Mouse (Mus musculus): ENCODE data around the gene Cops4.

The Cops4 gene

DNA sequence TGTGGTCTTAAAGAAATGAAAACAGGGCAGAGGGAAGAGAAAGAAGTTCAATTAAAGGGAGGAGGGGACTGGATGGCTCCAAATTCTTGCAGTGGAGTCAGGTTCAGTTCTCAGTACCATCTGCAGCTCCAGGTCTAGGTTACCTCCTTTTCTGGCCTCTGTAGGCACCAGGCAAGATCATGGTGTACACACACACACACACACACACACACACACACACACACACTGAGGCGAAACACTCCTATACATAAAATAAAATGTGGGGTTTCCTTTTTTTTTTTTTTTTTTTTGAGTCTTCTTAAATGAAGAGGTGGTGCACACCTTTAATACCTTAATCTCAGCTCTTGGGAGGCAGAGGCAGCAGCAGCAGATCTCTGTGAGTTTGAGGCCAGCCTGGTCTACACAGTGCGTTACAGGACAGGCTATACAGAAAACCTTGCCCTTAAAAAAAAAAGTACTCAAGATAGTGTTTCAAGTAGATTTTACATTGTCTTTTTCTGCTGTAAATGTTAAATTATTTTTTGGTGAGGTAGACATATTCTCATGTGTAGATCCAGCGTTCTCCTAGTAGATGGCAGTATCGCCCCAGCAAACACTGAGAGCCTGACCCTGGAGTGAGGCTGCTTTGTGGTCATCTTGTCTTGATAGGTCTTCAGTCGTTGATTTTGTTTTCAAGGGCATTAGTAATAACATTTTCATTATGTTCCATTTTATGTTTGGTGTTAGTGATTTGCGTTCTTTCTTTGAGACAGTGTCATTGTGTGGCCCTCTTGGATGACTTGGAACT, 28.4 kb downstream of the Cops4 start:
- no peak for DNase-seq

DNA sequence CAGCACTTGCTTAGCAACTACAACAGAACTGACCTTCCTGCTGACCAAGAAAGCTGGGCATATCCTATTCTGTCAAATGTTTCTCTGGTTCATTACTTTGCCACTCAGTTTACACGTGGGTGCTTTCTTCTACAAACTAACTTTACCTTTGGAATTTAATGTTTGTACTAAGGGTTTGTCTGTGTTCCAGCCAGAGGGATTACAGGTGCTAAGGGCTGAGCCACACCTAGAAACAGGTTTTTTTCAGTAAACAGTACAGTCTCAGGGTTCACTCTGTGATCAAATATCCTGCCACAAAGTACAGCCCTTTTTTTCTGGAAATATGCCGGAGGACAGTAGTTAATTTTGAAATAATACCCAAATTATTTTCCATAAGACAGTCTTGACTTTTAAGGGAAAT, 30.1 kb downstream of the Cops4 start:
- no peak for DNase-seq

DNA sequence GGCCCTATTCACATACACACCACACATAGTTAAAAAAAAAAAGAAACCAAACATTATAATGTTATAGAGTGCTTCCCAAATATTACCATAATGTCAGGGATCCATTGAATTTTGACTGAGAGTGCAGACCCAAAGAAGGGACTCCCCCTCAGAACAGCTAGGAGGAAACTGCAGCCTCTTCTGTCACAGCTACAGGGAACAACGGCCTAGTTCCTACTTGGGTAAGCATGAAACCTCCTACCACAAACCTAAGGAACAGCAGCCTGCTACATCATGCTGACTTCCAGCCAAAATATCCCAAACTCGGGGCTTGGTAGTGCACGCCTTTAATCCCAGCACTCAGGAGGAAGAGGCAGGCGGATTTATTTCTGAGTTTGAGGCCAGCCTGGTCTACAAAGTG, 31.2 kb downstream of the Cops4 start:
- no peak for DNase-seq

DNA sequence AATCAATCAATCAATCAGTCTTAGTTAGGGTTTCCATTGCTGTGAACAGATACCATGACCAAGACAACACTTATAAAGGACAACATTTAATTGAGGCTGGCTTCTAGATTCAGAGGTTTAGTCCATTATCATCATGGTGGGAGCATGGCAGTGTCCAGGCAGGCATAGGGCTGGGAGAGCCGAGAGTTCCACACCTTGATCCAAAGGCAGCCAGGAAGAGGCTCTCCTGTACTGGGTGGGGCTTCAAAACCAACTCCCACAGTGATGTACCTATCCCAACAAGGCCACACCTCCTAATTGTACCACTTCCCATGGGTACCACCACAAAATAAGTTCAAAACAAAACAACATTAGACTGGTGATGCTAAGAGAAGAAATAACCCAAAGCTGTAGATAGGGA, 32.0 kb downstream of the Cops4 start:
- DNase-seq, result no peak

DNA sequence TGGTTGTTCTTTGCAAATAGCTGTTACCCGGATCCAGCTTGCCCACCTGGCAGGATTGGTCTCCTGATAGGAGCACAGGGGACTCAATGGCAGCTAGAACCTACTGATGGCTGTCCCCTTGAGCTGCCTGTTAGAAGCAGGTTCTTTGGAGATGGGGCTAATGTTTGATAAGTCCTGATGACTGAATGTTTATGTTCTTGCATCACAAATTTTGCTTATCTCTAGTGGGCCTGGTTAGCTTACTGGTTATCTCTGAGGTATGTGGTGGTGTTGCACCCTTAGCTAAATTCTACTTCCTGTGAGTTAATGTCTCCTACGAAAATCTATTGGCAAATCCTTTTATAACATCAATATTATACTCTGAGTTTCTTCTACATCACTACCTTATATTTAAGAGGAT, 33.8 kb downstream of the Cops4 start:
- DNase-seq, result no peak

- no peak for DNase-seq
These were observed 35.3 kb downstream of the Cops4 start for GRCm38 (mm10) chr5:100553426-100553825.

- no peak for DNase-seq
These were observed 38.9 kb downstream of the Cops4 start for GRCm38 (mm10) chr5:100557019-100557418.

GRCm38 (mm10) chr5:100557537-100557936, 39.4 kb downstream of the Cops4 start:
- DNase-seq, result no peak

DNA sequence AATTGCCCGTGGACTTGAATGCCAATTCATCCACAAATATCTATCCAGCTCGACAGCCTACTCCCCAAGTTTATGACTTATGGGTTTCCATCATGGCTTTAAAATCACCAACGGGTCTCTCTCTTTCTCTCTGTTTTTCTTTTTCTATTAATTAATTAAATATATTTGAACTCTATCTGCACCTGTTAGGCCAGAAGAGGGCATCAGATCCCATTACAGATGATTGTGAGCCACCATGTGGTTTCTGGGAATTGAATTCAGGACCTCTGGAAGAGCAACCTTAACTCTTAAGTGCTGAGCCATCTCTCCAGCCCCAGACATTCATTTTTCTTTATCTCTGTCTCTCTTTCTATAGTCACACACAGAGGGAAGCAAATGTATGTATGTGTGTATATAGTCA, 40.7 kb downstream of the Cops4 start:
- no peak for DNase-seq

DNA sequence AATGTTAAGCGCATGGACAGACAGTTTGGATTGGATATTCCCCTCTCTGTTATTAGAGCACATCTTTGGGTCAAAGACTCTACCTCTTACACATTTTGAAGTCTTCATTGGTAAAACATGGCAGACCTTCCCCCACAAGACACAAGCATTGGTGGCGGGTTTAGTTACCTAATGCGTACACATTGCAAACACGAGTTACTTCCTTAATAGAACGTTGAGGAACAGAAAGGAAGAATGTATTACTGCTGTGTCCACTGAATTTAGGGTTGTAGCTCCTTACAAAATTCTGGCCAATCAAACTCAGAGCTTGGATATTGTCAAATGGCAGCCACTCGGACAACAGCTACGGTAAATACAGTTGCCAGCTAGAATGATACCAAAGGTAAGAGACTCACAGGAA, 41.2 kb downstream of the Cops4 start:
- DNase-seq, result no peak

DNA sequence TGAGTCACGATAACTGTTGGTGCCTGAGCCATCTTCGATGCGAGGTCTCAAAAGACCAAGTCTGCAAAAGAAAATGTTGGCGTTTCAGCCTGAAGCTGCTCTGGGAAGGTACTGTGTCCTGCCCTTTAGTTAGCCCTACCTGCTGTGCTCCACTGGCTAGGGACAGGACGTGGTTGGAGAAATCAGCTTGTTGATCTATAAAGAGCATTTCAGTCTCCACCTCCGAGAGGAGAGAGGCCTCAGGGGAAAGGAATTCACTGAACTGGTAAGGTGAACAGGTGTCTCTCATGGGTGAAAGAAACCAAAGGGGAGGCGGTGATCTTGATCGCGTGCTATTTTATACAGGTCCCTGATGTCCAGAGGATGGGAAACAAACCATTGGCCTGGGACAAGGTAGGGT, 44.6 kb downstream of the Cops4 start:
- no peak for DNase-seq

DNA sequence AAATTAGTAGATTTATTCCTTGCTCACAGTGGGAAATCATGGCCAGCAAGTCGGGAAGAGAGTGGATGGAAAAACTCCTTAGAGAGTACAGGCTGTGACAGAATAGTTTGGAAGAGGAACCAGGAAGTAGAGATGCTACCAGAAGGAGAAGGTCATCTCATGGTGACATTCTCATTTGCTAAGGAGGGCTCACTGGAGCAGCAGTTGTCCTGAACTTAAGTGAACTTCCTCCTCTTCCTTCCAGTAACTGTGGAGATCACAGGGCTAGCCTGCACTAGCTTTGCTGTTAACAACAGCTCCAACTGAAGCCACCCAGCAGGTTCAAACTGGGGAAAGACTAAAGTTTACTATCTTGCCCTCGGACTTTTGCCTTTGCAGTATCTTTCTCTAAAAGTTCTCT, 48.7 kb downstream of the Cops4 start:
- DNase-seq, result no peak

- peak; percentile 40 for DNase-seq
These were observed 49.3 kb downstream of the Cops4 start for GRCm38 (mm10) chr5:100567258-100568032.

DNA sequence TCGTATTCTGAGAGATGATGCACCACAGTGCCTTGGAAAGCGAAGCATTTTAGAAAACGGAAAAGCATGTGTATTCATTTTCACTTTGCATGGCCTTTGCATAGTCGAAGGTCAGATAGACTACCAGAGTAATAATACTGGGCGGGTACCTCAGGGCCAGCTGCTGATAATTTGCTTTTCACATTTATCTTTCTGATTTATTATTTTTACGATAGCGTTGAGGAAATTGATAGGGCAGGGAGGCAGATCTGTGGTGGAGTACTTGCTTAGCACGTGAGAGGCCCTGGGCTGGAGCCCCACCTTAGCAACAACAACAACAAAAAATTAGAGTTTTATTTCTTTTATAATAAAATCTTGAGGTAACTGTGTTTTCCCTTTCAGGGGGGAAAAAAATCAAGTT, 50.1 kb downstream of the Cops4 start:
- no peak for DNase-seq

DNA sequence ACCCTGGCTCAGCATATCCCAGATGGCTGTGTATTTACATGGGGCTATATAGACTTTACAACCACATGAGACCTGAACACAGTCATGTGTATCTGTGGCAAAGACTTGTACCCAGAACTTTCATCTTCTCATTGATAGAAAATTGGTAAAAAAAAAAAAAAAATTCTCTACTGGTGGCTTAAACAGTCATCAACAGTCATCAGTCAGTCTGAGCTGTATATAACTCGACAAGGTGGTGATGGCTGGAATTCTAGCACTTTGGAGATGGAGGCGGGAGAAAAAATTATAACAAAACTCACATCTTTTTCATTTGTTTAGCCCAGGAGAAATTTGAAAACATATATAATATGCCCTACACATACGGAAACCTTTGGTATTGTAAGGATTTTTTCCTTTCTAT, 50.7 kb downstream of the Cops4 start:
- DNase-seq, result no peak

- DNase-seq, result no peak
These were observed 51.3 kb downstream of the Cops4 start for GRCm38 (mm10) chr5:100569250-100569934.

DNA sequence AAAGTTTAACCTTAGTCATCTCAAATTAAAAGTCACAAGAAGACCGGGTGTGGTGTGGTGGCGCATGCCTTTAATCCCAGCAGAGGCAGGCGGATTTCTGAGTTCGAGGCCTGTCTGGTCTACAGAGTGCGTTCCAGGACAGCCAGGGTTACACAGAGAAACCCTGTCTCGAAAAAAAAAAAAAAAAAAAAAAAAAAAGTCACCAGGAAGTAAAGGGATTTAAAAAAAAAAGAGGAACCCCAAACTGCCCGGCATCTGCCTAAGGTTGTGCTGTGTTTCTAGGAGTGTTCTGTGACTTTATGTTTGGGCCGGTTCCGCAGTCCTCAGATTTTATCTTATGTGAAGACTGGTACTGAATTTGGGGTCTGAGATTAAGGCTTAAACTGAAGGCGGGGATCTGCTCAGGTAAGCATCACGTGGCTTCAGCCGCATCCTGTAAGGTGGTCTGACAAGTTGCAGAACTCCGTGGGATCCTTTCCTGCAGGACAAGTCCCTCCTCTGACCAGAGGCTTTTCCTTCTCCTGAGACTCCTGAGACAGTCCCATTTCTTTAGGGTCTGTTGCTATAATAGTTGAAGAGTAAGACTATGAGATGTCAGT, 52.0 kb downstream of the Cops4 start:
- DNase-seq, result no peak

GRCm38 (mm10) chr5:100570716-100571115, 52.6 kb downstream of the Cops4 start:
- DNase-seq, result no peak

- DNase-seq, result no peak
These were observed 54.0 kb downstream of the Cops4 start, which contains the start of gene Plac8 for GRCm38 (mm10) chr5:100572069-100572468. Gene Plac8 (minus strand): TSS chr5:100572245.

- DNase-seq, result no peak
These were observed 55.1 kb downstream of the Cops4 start for GRCm38 (mm10) chr5:100573256-100573655.

DNA sequence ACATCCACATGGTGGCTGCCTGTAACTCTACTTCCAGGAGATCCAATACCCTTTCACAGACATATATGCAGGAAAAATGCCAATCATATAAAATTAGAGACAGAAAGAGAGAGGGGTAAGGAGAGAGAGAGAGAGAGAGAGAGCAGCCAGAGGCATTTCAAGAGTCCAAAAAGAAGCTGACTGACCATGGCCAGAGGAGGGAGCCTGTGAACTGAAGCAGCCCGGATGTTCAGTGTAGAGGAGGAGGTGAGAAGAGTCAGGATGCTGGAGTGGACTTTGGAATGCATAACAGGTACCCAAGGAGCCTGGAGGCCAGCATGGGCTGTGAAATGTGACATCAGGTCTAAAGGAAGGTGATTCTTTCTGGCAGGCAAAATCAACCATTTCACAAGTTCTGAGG, 56.7 kb downstream of the Cops4 start:
- DNase-seq, result no peak

- DNase-seq, result no peak
These were observed 60.8 kb downstream of the Cops4 start for GRCm38 (mm10) chr5:100578863-100579411.

Data from lung, postnatal 36 days (tissue).